Mouse (Mus musculus): ENCODE results near the gene C2cd2l. TPM values are rescaled to one million over a fixed set of nuclear protein-coding genes. Genes with fewer than 3 reads are reported as not detected.
A peak's percentile ranks its signal among the peaks of the same experiment; 100 is the strongest.

Gene C2cd2l
- total and polyA plus RNA-seq, 2 experiments from 2014 or later, result 22.6 to 57.1 TPM

- H3K27ac ChIP-seq (ENCODE audit: low read depth, low read length), result peak overlapping the region; percentile 82
- H3K36me3 ChIP-seq (ENCODE audit: insufficient read depth, low read length), result peaks cover 8% of the 10 kb centered on the region
- peak overlapping the region; percentile 79 for H3K4me2 ChIP-seq (ENCODE audit: low read depth, low read length, poor library complexity, severe bottlenecking)
- no peak for TF ChIP-seq CTCF (IDR thresholded peaks at IDR 0.05)
- no peaks in the 10 kb centered on the region for H3K27me3 ChIP-seq (ENCODE audit: insufficient read depth, low read length)
- H3K4me1 ChIP-seq (ENCODE audit: insufficient read depth, low read length), result peaks cover 17% of the 10 kb centered on the region
- ATAC-seq (ENCODE audit: low FRiP score), result peak; percentile 51
- 14% methylated on average over 6 of the region's 6 CpGs for WGBS
- DNase-seq (ENCODE audit: low spot score), result no peak
- H3K4me3 ChIP-seq (ENCODE audit: low read depth, low read length), result peak overlapping the region; percentile 92
- H3K9me3 ChIP-seq (ENCODE audit: low read length), result no peaks in the 10 kb centered on the region
- peak overlapping the region; percentile 54 for H3K9ac ChIP-seq (replicated peaks; ENCODE audit: low read length, poor library complexity, severe bottlenecking)
Measured at GRCm38 (mm10) chr9:44320799-44321133, 681 bp upstream of the C2cd2l start.

- DNase-seq (ENCODE audit: low spot score), result no peak
Measured at GRCm38 (mm10) chr9:44319105-44319886, 789 bp downstream of the C2cd2l start.

GRCm38 (mm10) chr9:44318826-44319095, 1.3 kb downstream of the C2cd2l start:
- Histone ChIP-seq H3K4me1 (ENCODE audit: insufficient read depth, low read length) (peaks cover 17% of the 10 kb centered on the region), H3K27ac (ENCODE audit: low read depth, low read length) (no peak overlapping the region), H3K9me3 (ENCODE audit: low read length) (no peaks in the 10 kb centered on the region), H3K9ac (replicated peaks; ENCODE audit: low read length, poor library complexity, severe bottlenecking) (peak overlapping the region; percentile 89), H3K36me3 (ENCODE audit: insufficient read depth, low read length) (peaks cover 26% of the 10 kb centered on the region), H3K27me3 (ENCODE audit: insufficient read depth, low read length) (no peaks in the 10 kb centered on the region), H3K4me3 (ENCODE audit: low read depth, low read length) (peak overlapping the region; percentile 92), H3K4me2 (ENCODE audit: low read depth, low read length, poor library complexity, severe bottlenecking) (peak overlapping the region; percentile 79)
- DNase-seq (ENCODE audit: low spot score) (no peak), ATAC-seq (ENCODE audit: low FRiP score) (no peak)
- WGBS, result 33% methylated on average over 3 of the region's 3 CpGs
- no peak for TF ChIP-seq CTCF (IDR thresholded peaks at IDR 0.05)

More at GRCm38 (mm10) chr9:44319105-44319886, 789 bp downstream of the C2cd2l start:
- peak overlapping the region; percentile 92 for H3K4me3 ChIP-seq (ENCODE audit: low read depth, low read length)
- 1% methylated on average over 33 of the region's 37 CpGs for WGBS
- H3K36me3 ChIP-seq (ENCODE audit: insufficient read depth, low read length), result peaks cover 22% of the 10 kb centered on the region
- H3K4me2 ChIP-seq (ENCODE audit: low read depth, low read length, poor library complexity, severe bottlenecking), result peak overlapping the region; percentile 79
- peak overlapping the region; percentile 82 for H3K27ac ChIP-seq (ENCODE audit: low read depth, low read length)
- peak overlapping the region; percentile 89 for H3K9ac ChIP-seq (replicated peaks; ENCODE audit: low read length, poor library complexity, severe bottlenecking)
- TF ChIP-seq CTCF (IDR thresholded peaks at IDR 0.05), result no peak
- H3K9me3 ChIP-seq (ENCODE audit: low read length), result no peaks in the 10 kb centered on the region
- H3K4me1 ChIP-seq (ENCODE audit: insufficient read depth, low read length), result peaks cover 17% of the 10 kb centered on the region
- peak; percentile 21 for ATAC-seq (ENCODE audit: low FRiP score)
- H3K27me3 ChIP-seq (ENCODE audit: insufficient read depth, low read length), result no peaks in the 10 kb centered on the region

GRCm38 (mm10) chr9:44318076-44318825, 1.8 kb downstream of the C2cd2l start:
- 38% methylated on average over 5 of the region's 5 CpGs for WGBS
- no peak for DNase-seq (ENCODE audit: low spot score)
- H3K4me2 ChIP-seq (ENCODE audit: low read depth, low read length, poor library complexity, severe bottlenecking), result peak overlapping the region; percentile 79
- peak overlapping the region; percentile 92 for H3K4me3 ChIP-seq (ENCODE audit: low read depth, low read length)
- H3K36me3 ChIP-seq (ENCODE audit: insufficient read depth, low read length), result peaks cover 31% of the 10 kb centered on the region
- no peak overlapping the region for H3K27ac ChIP-seq (ENCODE audit: low read depth, low read length)
- no peak for TF ChIP-seq CTCF (IDR thresholded peaks at IDR 0.05)
- no peaks in the 10 kb centered on the region for H3K27me3 ChIP-seq (ENCODE audit: insufficient read depth, low read length)
- H3K4me1 ChIP-seq (ENCODE audit: insufficient read depth, low read length), result peaks cover 17% of the 10 kb centered on the region
- peak overlapping the region; percentile 89 for H3K9ac ChIP-seq (replicated peaks; ENCODE audit: low read length, poor library complexity, severe bottlenecking)
- ATAC-seq (ENCODE audit: low FRiP score), result no peak
- H3K9me3 ChIP-seq (ENCODE audit: low read length), result no peaks in the 10 kb centered on the region

DNA sequence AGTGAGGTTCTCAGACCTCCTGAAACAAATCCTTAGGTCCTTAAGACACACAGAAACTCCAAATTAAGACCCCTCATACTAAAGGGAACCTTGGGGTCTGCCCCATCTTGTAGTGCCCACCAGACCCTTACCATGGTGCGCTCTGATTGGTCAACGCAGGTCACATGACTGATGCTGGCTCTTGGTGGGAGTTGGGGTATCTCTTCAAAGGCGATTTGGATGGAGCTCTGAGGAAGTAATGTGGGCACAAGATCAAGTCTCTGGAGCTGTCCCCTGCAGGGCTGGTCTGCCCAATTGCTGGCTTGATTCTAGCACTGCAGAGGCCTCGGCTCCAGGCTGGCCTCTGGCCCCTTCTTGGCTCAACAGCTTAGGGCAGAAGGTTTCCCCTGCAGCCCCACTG, 2.6 kb downstream of the C2cd2l start:
- Histone ChIP-seq H3K9me3 (ENCODE audit: low read length) (no peaks in the 10 kb centered on the region), H3K4me3 (ENCODE audit: low read depth, low read length) (no peak overlapping the region), H3K27me3 (ENCODE audit: insufficient read depth, low read length) (no peaks in the 10 kb centered on the region), H3K36me3 (ENCODE audit: insufficient read depth, low read length) (peaks cover 33% of the 10 kb centered on the region), H3K4me2 (ENCODE audit: low read depth, low read length, poor library complexity, severe bottlenecking) (peak overlapping the region; percentile 79), H3K4me1 (ENCODE audit: insufficient read depth, low read length) (peaks cover 17% of the 10 kb centered on the region), H3K9ac (replicated peaks; ENCODE audit: low read length, poor library complexity, severe bottlenecking) (peak overlapping the region; percentile 19; the same call in 1 of the 2 replicates), H3K27ac (ENCODE audit: low read depth, low read length) (no peak overlapping the region)
- ATAC-seq (ENCODE audit: low FRiP score), result no peak
- no peak for TF ChIP-seq CTCF (IDR thresholded peaks at IDR 0.05)
- DNase-seq (ENCODE audit: low spot score), result no peak
- WGBS, result 63% methylated on average over 4 of the region's 4 CpGs

GRCm38 (mm10) chr9:44314910-44315309, 5.2 kb downstream of the C2cd2l start:
- no peaks in the 10 kb centered on the region for H3K9me3 ChIP-seq (ENCODE audit: low read length)
- peaks cover 46% of the 10 kb centered on the region for H3K36me3 ChIP-seq (ENCODE audit: insufficient read depth, low read length)
- no peak overlapping the region for H3K27ac ChIP-seq (ENCODE audit: low read depth, low read length)
- H3K4me1 ChIP-seq (ENCODE audit: insufficient read depth, low read length), result peaks cover 17% of the 10 kb centered on the region; the same call in 1 of the 2 replicates
- no peak overlapping the region for H3K4me3 ChIP-seq (ENCODE audit: low read depth, low read length)
- ATAC-seq (ENCODE audit: low FRiP score) (no peak), DNase-seq (ENCODE audit: low spot score) (no peak)
- no peak overlapping the region for H3K4me2 ChIP-seq (ENCODE audit: low read depth, low read length, poor library complexity, severe bottlenecking)
- no peaks in the 10 kb centered on the region for H3K27me3 ChIP-seq (ENCODE audit: insufficient read depth, low read length)
- TF ChIP-seq CTCF (IDR thresholded peaks at IDR 0.05), result no peak
- H3K9ac ChIP-seq (replicated peaks; ENCODE audit: low read length, poor library complexity, severe bottlenecking), result no peak overlapping the region
- WGBS, result 96% methylated on average over 18 of the region's 18 CpGs

Data from midbrain, postnatal 0 days (tissue).